Mouse (Mus musculus) embryonic facial prominence, embryonic 11.5 days (tissue): ENCODE measurements around the gene Jdp2. TPM values are rescaled to one million over a fixed set of nuclear protein-coding genes. Genes with fewer than 3 reads are reported as not detected.
A peak's percentile ranks its signal among the peaks of the same experiment; 100 is the strongest.

Experiments
- ATAC-seq: fragments of 200-750 bp; cut with Nextera tagmentation; replicated peaks from 2 replicates; pipeline ENCODE4 v1.8.0; 2017; ENCODE audit warnings: low read depth; ENCODE audit not compliant: insufficient number of reproducible peaks, low FRiP score, low TSS enrichment
- DNase-seq: peaks from one replicate; pipeline ENCODE4 v3.0.0-alpha.2; 2015; ENCODE audit warnings: low spot score
- H3K27ac ChIP-seq: fragments of 300-500 bp; sonication (generic); replicated peaks from 2 replicates; pipeline ENCODE4 v1.5.1; 2014; ENCODE audit warnings: mild to moderate bottlenecking, low read depth, low read length, control low read depth
- H3K27me3 ChIP-seq: fragments of 300-500 bp; sonication (generic); 2 replicates; pipeline ENCODE4 v1.6.1; 2014; ENCODE audit warnings: mild to moderate bottlenecking, low read length, moderate library complexity, mixed read lengths; ENCODE audit not compliant: control insufficient read depth, insufficient read depth
- H3K36me3 ChIP-seq: fragments of 300-500 bp; sonication (generic); replicated peaks from 2 replicates; pipeline ENCODE4 v1.6.1; 2014; ENCODE audit warnings: low read depth, mild to moderate bottlenecking, low read length, moderate library complexity, mixed read lengths; ENCODE audit not compliant: control insufficient read depth, insufficient read depth
- H3K4me1 ChIP-seq: fragments of 300-500 bp; sonication (generic); 2 replicates; pipeline ENCODE4 v1.6.1; 2014; ENCODE audit warnings: low read length, mixed read lengths; ENCODE audit not compliant: control insufficient read depth, insufficient read depth
- H3K4me2 ChIP-seq: fragments of 300-500 bp; sonication (generic); 2 replicates; pipeline ENCODE4 v1.6.1; 2014; ENCODE audit warnings: low read depth, mild to moderate bottlenecking, control low read depth, low read length, moderate library complexity
- H3K4me3 ChIP-seq: fragments of 300-500 bp; sonication (generic); 2 replicates; pipeline ENCODE4 v1.5.1; 2014; ENCODE audit warnings: low read depth, low read length, control low read depth
- H3K9ac ChIP-seq: fragments of 300-500 bp; sonication (generic); replicated peaks from 2 replicates; pipeline ENCODE4 v1.6.1; 2014; ENCODE audit warnings: mild to moderate bottlenecking, control low read depth, low read length
- H3K9me3 ChIP-seq: fragments of 300-500 bp; sonication (generic); replicated peaks from 2 replicates; pipeline ENCODE4 v1.6.1; 2016; ENCODE audit warnings: mild to moderate bottlenecking, low read length, inconsistent platforms, mixed read lengths; ENCODE audit not compliant: control insufficient read depth
- WGBS: fragments of 180-500 bp; shearing (Covaris S2); extraction: QIAGEN DNeasy Blood & Tissue Kit; methylation state at CpG from one replicate; pipeline ENCODE4 v1.1.7; 2014; 5-methylcytosine and 5-hydroxymethylcytosine counted together
- polyA plus RNA-seq: library from polyadenylated mRNA; unstranded; fragments of >200 nt; fragmentation: Nextera tagmentation; extraction: Ambion mirVana; gene quantifications from 2 replicates; pipeline ENCODE4 v1.2.1, GENCODE M21; 2014

Jdp2 gene
- polyA plus RNA-seq, 1 experiment from 2014 or later: 0.27 TPM

DNA sequence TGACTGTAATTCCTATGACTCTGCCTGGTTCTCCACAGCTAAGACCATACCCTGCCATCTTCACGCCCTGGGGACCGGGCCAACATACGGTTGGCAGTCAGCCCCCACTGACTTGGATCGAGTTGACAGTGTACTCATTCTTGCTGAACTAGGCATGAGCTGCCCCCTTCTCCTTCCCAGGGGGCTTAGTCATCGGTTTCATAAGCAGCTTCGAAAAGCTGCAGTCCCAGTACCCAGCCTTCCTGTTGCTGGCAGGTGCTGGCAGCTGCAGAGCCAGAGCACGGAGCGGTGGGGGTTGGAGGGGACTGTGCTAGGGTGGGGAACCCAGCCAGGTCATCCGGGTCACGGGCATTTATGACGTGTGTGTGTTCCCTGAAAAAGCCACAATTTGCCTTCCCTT lies 27.5 kb upstream of the Jdp2 start:
- Histone ChIP-seq H3K27ac (no peak overlapping the region), H3K36me3 (no peaks in the 10 kb centered on the region), H3K4me1 (peaks cover 4% of the 10 kb centered on the region), H3K4me2 (no peak overlapping the region), H3K9ac (no peak overlapping the region), H3K27me3 (no peaks in the 10 kb centered on the region), H3K4me3 (no peak overlapping the region), H3K9me3 (no peaks in the 10 kb centered on the region)
- ATAC-seq (no peak), DNase-seq (no peak)
- 80% methylated on average over 11 of the region's 11 CpGs for WGBS

- Histone ChIP-seq H3K4me3 (no peak overlapping the region), H3K9me3 (no peaks in the 10 kb centered on the region), H3K27me3 (no peaks in the 10 kb centered on the region), H3K36me3 (no peaks in the 10 kb centered on the region), H3K9ac (no peak overlapping the region), H3K27ac (no peak overlapping the region), H3K4me2 (no peak overlapping the region; the same call in 1 of the 2 replicates), H3K4me1 (peaks cover 4% of the 10 kb centered on the region)
- 24% methylated on average over 10 of the region's 10 CpGs for WGBS
- ATAC-seq (peak; percentile 73; the same call in 1 of the 2 replicates), DNase-seq (peak; percentile 73)
These were observed 26.8 kb upstream of the Jdp2 start for GRCm38 (mm10) chr12:85572047-85572475.

GRCm38 (mm10) chr12:85574806-85575495 lies 23.9 kb upstream of the Jdp2 start:
- no peak for ATAC-seq
- no peaks in the 10 kb centered on the region for H3K27me3 ChIP-seq
- peaks cover 4% of the 10 kb centered on the region for H3K4me1 ChIP-seq
- no peaks in the 10 kb centered on the region for H3K36me3 ChIP-seq
- no peak for DNase-seq
- H3K4me3 ChIP-seq: no peak overlapping the region
- no peak overlapping the region for H3K4me2 ChIP-seq
- 88% methylated on average over 6 of the region's 6 CpGs for WGBS
- no peak overlapping the region for H3K9ac ChIP-seq
- no peaks in the 10 kb centered on the region for H3K9me3 ChIP-seq
- no peak overlapping the region for H3K27ac ChIP-seq

- Histone ChIP-seq H3K4me3 (no peak overlapping the region), H3K4me1 (peaks cover 4% of the 10 kb centered on the region), H3K27me3 (no peaks in the 10 kb centered on the region), H3K4me2 (no peak overlapping the region), H3K9ac (no peak overlapping the region), H3K36me3 (no peaks in the 10 kb centered on the region), H3K27ac (no peak overlapping the region), H3K9me3 (no peaks in the 10 kb centered on the region)
- 77% methylated on average over 4 of the region's 4 CpGs for WGBS
- no peak for DNase-seq
- no peak for ATAC-seq
These were observed 23.4 kb upstream of the Jdp2 start for GRCm38 (mm10) chr12:85575496-85575840.

DNA sequence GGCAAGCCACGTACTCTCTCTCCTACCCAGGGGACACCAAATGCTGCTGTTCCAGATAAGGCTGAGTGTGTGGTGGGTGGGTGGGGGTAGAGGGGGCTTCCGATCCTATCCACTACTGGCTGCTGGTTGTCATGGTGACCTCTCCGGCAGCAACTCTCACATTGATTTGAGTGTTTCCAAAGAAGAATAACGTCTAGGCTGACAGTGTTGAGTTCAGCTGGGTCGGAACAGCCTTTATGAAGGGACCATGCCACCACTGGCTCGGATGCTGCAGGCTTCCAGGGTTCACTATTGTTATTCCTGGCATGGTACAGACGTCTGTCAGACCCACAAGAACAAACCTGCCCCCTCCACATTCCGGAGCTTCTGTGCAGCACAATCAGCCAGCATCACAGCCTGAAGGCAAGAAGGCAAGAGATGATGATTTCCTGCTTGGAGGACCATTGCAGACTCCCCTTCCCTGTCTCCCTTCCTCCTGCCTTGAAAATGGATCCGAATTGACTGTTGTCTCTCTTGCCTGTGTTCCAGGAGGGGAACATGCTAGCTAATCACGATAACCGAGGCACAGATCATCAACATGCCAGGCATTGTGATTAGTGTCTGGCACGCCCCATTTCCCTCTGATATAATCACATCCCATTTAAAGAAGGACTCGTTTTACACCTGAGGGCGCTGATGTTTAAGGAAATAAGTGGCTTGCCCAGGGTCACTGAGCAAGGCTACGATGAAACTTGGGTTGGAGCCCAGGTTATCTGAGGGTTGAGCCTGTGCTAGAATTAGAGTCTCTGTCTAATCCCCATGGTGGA lies 17.4 kb upstream of the Jdp2 start:
- WGBS: 47% methylated on average over 15 of the region's 15 CpGs
- DNase-seq: no peak

DNA sequence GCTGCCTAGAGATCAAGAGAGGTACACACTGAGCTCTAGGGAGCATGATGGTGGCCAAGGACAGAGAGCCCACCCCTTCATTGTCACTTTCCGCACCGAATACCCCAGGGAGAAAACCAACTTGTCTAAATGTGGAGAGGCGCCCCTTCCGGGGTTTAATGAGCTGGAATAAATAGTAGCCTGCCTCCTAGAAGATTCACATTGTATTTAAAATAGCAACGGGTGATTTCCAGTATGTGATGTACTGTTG lies 16.8 kb upstream of the Jdp2 start:
- no peak for ATAC-seq
- Histone ChIP-seq H3K4me2 (no peak overlapping the region), H3K36me3 (no peaks in the 10 kb centered on the region), H3K9ac (no peak overlapping the region), H3K9me3 (no peaks in the 10 kb centered on the region), H3K27me3 (no peaks in the 10 kb centered on the region), H3K4me1 (peaks cover 3% of the 10 kb centered on the region; the same call in 1 of the 2 replicates), H3K4me3 (no peak overlapping the region), H3K27ac (no peak overlapping the region)
- 88% methylated on average over 5 of the region's 5 CpGs for WGBS
- no peak for DNase-seq

More for the DNA sequence above, 17.4 kb upstream of the Jdp2 start:
- no peaks in the 10 kb centered on the region for H3K27me3 ChIP-seq
- no peaks in the 10 kb centered on the region for H3K36me3 ChIP-seq
- no peak overlapping the region for H3K4me3 ChIP-seq
- ATAC-seq: peak; percentile 31; the same call in 1 of the 2 replicates
- no peaks in the 10 kb centered on the region for H3K9me3 ChIP-seq
- H3K27ac ChIP-seq: no peak overlapping the region
- H3K4me1 ChIP-seq: peaks cover 3% of the 10 kb centered on the region; the same call in 1 of the 2 replicates
- no peak overlapping the region for H3K9ac ChIP-seq
- no peak overlapping the region for H3K4me2 ChIP-seq

GRCm38 (mm10) chr12:85585761-85586258 lies 13.0 kb upstream of the Jdp2 start:
- ATAC-seq (no peak), DNase-seq (peak; percentile 19)
- WGBS: 59% methylated on average over 11 of the region's 11 CpGs
- Histone ChIP-seq H3K27ac (no peak overlapping the region), H3K4me3 (no peak overlapping the region), H3K36me3 (no peaks in the 10 kb centered on the region), H3K4me2 (no peak overlapping the region), H3K9ac (no peak overlapping the region), H3K9me3 (no peaks in the 10 kb centered on the region), H3K27me3 (no peaks in the 10 kb centered on the region), H3K4me1 (peaks cover 3% of the 10 kb centered on the region; the same call in 1 of the 2 replicates)

- no peaks in the 10 kb centered on the region for H3K9me3 ChIP-seq
- no peak overlapping the region for H3K27ac ChIP-seq
- DNase-seq (peak; percentile 20), ATAC-seq (no peak)
- no peaks in the 10 kb centered on the region for H3K4me1 ChIP-seq
- H3K4me2 ChIP-seq: no peak overlapping the region
- 48% methylated on average over 5 of the region's 5 CpGs for WGBS
- H3K36me3 ChIP-seq: no peaks in the 10 kb centered on the region
- no peaks in the 10 kb centered on the region for H3K27me3 ChIP-seq
- H3K9ac ChIP-seq: no peak overlapping the region
- H3K4me3 ChIP-seq: no peak overlapping the region
These were observed 8.9 kb upstream of the Jdp2 start for GRCm38 (mm10) chr12:85589870-85590382.
